Mouse (Mus musculus): ENCODE measurements around the gene Rap1gap2.

DNA sequence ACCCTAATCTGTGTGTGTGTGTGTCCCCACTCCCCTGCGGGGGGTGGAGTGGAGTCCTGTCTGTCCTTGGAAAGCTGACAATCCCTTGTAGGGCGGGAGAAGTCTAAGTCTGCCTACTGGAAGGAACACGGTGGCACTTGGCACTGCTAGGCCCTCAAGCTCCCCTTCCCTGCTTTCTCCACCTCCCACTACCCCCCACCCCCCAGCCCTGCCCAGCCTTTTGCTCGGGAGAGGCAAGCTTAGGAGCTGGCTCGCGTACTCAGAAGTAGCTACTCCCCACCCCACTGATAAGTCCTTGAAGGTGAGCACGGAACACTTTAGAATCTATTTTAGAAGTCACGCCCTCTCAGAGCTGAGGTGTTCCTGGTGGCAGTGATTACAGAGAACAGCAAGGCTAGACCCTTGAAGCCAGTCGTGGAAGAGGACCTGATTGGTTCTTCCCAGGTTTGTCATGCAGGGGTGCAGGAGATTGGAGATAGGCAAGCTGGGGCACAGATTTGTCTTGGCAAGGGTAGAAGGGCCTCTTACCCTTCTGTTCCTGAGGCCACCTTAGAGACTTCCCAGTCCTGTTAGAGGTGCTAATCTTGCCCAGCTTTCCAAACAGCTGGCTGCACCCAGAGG, 28.2 kb upstream of the Rap1gap2 start:
- TF ChIP-seq CTCF (conservative IDR thresholded peaks at IDR 0.05 in 1 of 2, IDR thresholded peaks at IDR 0.05 in 1 of 2; ENCODE audit: low read depth in 2 of 2, low read length in 2 of 2) (no peak), USF1 (IDR thresholded peaks at IDR 0.05; ENCODE audit: low read depth, low read length) (no peak), HCFC1 (IDR thresholded peaks at IDR 0.05; ENCODE audit: low read depth, low read length) (no peak), ZMIZ1 (IDR thresholded peaks at IDR 0.05; ENCODE audit: low read depth, low read length) (no peak), MEF2A (IDR thresholded peaks at IDR 0.05; ENCODE audit: borderline replicate concordance, low read depth, low read length) (no peak), MXI1 (IDR thresholded peaks at IDR 0.05; ENCODE audit: low read depth, low read length) (no peak), CHD2 (IDR thresholded peaks at IDR 0.05; ENCODE audit: low read length) (no peak), RCOR1 (conservative IDR thresholded peaks at IDR 0.05; ENCODE audit: low read depth, low read length) (no peak), ZC3H11A (IDR thresholded peaks at IDR 0.05; ENCODE audit: low read depth, low read length) (no peak), UBTF (IDR thresholded peaks at IDR 0.05; ENCODE audit: low read depth, low read length) (no peak), EP300 (IDR thresholded peaks at IDR 0.05; ENCODE audit: low read length) (no peak), POLR2A (IDR thresholded peaks at IDR 0.05; ENCODE audit: low read depth, low read length) (no peak), MAZ (IDR thresholded peaks at IDR 0.05; ENCODE audit: low read depth, low read length) (no peak), USF2 (conservative IDR thresholded peaks at IDR 0.05; ENCODE audit: low read depth, low read length) (no peak)
